Mouse (Mus musculus): ENCODE data around the gene Tpra1.

Gene Tpra1

DNA sequence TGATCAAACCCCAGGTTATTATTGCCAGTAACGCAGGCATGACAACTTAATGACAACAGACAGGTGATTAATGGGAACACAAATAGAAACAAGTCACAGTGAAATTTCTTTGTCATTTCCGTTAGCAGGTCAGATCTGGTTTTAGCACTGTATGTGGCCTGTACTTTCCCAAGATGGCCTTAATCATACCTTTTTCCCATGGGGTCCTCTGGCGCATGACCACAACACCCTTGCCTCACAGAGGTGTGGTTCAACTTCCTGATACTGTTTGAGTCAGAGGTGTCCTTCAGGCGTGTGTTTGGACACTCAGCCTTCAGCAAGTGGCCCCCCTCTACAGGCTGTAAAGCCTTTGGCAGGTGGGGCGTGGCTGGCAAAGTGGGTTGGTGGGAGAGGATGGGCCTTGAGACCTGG is 55.8 kb downstream of the Tpra1 start:
- peak; percentile 28 to 35 for DNase-seq (ENCODE audit: low spot score in 2 of 2)

DNA sequence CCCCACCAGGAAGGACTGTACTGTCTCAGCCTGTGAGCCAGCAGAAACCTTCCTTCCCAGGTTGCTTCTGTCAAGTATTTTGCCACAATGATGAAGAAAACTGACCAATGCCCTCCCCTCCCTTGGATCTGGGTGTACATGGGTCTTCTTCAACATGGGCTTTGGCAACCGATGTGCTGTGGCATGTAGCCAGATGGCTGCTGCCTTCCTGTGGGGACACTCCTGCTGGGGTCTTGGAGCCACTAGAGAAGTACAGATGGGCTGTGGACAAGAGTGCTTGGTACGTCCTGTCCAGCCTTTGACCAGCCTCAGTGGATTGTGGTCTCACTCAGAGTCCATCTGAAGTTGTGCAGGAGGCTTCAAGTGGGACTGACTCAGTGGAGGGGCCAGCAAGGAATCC is 56.3 kb downstream of the Tpra1 start:
- DNase-seq (ENCODE audit: low spot score in 2 of 2) = no peak

DNA sequence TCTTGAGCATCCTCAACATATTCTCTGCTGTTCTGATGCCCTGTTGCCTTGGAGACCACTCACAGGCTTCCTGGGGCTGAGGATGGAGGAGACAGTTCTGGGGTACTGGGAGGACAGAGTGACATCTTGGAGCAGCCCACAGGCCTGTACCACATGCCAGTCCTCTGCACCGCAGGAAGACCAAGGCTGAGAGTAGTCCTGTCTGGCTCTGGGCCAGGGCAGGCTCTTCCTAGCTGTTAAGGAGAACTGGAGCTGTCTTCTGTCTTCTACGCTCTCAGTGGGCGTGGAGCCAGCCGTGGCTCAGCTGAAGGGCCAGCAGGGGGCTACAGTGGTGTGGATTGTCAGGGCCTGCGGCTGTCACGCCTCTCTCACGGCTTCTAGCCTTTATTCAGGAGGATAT is 57.8 kb downstream of the Tpra1 start:
- DNase-seq (ENCODE audit: low spot score in 2 of 2) = no peak

DNA sequence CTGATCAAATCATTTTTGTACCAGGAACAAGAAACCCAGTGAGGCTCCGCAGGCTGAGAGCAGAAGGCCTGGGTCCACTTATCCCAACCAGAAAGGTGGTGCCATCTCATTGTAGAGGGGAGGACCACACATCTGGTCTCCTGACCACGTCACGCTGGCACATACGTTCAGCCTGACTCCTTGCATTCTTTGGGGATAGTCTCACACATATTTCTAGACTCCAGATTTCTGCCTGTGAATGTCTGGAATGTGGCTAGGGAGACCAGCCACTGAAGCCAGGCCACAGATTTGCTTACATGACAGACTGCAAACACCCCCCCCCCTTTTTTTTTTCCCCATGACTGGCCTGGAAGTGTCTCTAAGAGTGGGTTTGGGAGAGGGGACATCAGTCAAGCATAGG is 58.9 kb downstream of the Tpra1 start:
- DNase-seq (ENCODE audit: low spot score in 2 of 2) = no peak

Measured in natural killer cell, adult 2 months (primary cell).